ENCODE assay signal across 9 mouse cellular contexts in genomic region chr9:58139947-58140346, GRCm38 (mm10). TPM values are rescaled to one million over a fixed set of nuclear protein-coding genes. Genes with fewer than 3 reads are reported as not detected.
DNase-seq lines count a peak whose midpoint lies in the region; ATAC-seq lines count a peak whose summit lies in the region.
"Had no signal": no experiment of that assay in that cellular context is flagged by ENCODE, and none has a peak within 500 bp of the region (broad histone marks: within the 10 kb centered on the region; RNA-seq: fewer than 3 reads in every experiment).

No protein-coding gene starts in this region.

- ATAC-seq in neural tube, embryonic 14.5 days (ENCODE audit: low read depth) = no peak

- H3K9ac ChIP-seq in neural tube, embryonic 14.5 days (replicated peaks; ENCODE audit: low read depth, low read length) = no peak overlapping the region
- H3K9ac ChIP-seq: limb, embryonic 15.5 days had no signal

- H3K27ac ChIP-seq in embryonic facial prominence, embryonic 10.5 days (replicated peaks) = 0 out of 2 replicates have a peak overlapping the region, but pooled peaks have one; percentile 15
- 0 out of 2 replicates have a peak overlapping the region, but pooled peaks have one; percentile 5 for H3K27ac ChIP-seq in neural tube, embryonic 14.5 days (ENCODE audit: low read depth, low read length)
- H3K27ac ChIP-seq: limb, embryonic 15.5 days had no signal

- H3K4me3 ChIP-seq in embryonic facial prominence, embryonic 10.5 days = no peak overlapping the region
- no peak overlapping the region for H3K4me3 ChIP-seq in neural tube, embryonic 14.5 days (ENCODE audit: low read depth, low read length)
- H3K4me3 ChIP-seq: limb, embryonic 15.5 days had no signal

- H3K4me2 ChIP-seq in neural tube, embryonic 14.5 days (ENCODE audit: low read depth, low read length) = no peak overlapping the region
- H3K4me2 ChIP-seq: limb, embryonic 15.5 days had no signal

- 57% methylated on average over 6 of the region's 6 CpGs for WGBS in embryonic facial prominence, embryonic 10.5 days
- WGBS in neural tube, embryonic 14.5 days = 32% methylated on average over 4 of the region's 6 CpGs

- no peaks in the 10 kb centered on the region for H3K9me3 ChIP-seq in embryonic facial prominence, embryonic 10.5 days
- H3K9me3 ChIP-seq in neural tube, embryonic 14.5 days (ENCODE audit: control insufficient read depth, low read length) = no peaks in the 10 kb centered on the region
- H3K9me3 ChIP-seq: limb, embryonic 15.5 days had no signal

- peak; percentile 17 to 41 for DNase-seq in heart, adult 9 months (ENCODE audit: low spot score in 2 of 2)
- no peak for DNase-seq in heart, postnatal 36 days
- DNase-seq in CD4-positive helper T cell, adult 2 months (ENCODE audit: low read depth, low spot score) = peak; percentile 80
- DNase-seq in embryonic facial prominence, embryonic 10.5 days (ENCODE audit: low spot score) = no peak
- peak; percentile 39 for DNase-seq in kidney, postnatal 14 days
- DNase-seq in gastrocnemius, postnatal 4 days (ENCODE audit: low spot score in 2 of 2) = no peak
- no peak for DNase-seq in cerebellum, postnatal 4 days (ENCODE audit: low spot score in 2 of 2)

- peaks cover 84% of the 10 kb centered on the region for H3K4me1 ChIP-seq in embryonic facial prominence, embryonic 10.5 days
- H3K4me1 ChIP-seq in neural tube, embryonic 14.5 days (ENCODE audit: control insufficient read depth, insufficient read depth, low read length) = no peaks in the 10 kb centered on the region

- 0 out of 2 replicates have a peak, but pooled peaks cover 13% of the 10 kb centered on the region for H3K27me3 ChIP-seq in embryonic facial prominence, embryonic 10.5 days (replicated peaks; ENCODE audit: low read depth, poor library complexity, severe bottlenecking)
- no peaks in the 10 kb centered on the region for H3K27me3 ChIP-seq in neural tube, embryonic 14.5 days (ENCODE audit: control insufficient read depth, insufficient read depth, low read length)
- H3K27me3 ChIP-seq: limb, embryonic 15.5 days had no signal

- intact Hi-C loops in heart, postnatal 36 days (cut with DNase I) = no loop called here

- peaks cover 61% of the 10 kb centered on the region for H3K36me3 ChIP-seq in embryonic facial prominence, embryonic 10.5 days (replicated peaks)
- H3K36me3 ChIP-seq in neural tube, embryonic 14.5 days (ENCODE audit: control insufficient read depth, insufficient read depth, low read length) = no peaks in the 10 kb centered on the region
- H3K36me3 ChIP-seq: limb, embryonic 15.5 days had no signal

RNA-seq across cellular contexts. Expression of gene Ccdc33, which starts 21.3 kb away (rescaled TPM):
- total RNA-seq in heart, postnatal 36 days (2021) = not detected
- polyA plus RNA-seq in embryonic facial prominence, embryonic 10.5 days (2016; fragmentation: Nextera tagmentation; extraction: Ambion mirVana) = 0.36 and 0.56 TPM in 2 replicates
- polyA plus RNA-seq in neural tube, embryonic 14.5 days (2014; fragmentation: Nextera tagmentation; extraction: Ambion mirVana) = 0.13 TPM in 1 of 2 replicates, not detected in the other
- not detected for total RNA-seq in gastrocnemius, postnatal 4 days (2021)
- polyA plus RNA-seq: limb, embryonic 15.5 days had no signal

Comparison
In these comparisons a context has a peak if more than half of its experiments do, and no peak if none do; other contexts are left out.
1. DNase-seq: peak in heart, adult 9 months (2 of 2), CD4-positive helper T cell, adult 2 months (single experiment) and kidney, postnatal 14 days (single experiment); none in heart, postnatal 36 days (0 of 2), embryonic facial prominence, embryonic 10.5 days (single experiment), gastrocnemius, postnatal 4 days (0 of 2) and cerebellum, postnatal 4 days (0 of 2).